Mouse (Mus musculus): ENCODE measurements around the gene Tmem69.

The Tmem69 gene

GRCm38 (mm10) chr4:116555413-116556300 lies at the start of gene Tmem69:
TSS of gene Tmem69 (minus strand) at chr4:116555936.
- peak; percentile 72 for DNase-seq

- DNase-seq = peak; percentile 79
Observed at GRCm38 (mm10) chr4:116596978-116597881, 41.5 kb upstream of the Tmem69 start.

- no peak for DNase-seq
Observed at GRCm38 (mm10) chr4:116596379-116596778, 40.6 kb upstream of the Tmem69 start, which contains the start of gene Ccdc17. TSS of gene Ccdc17 (plus strand) at chr4:116596654.

- DNase-seq = no peak
Observed at GRCm38 (mm10) chr4:116595793-116596192, 40.1 kb upstream of the Tmem69 start.

GRCm38 (mm10) chr4:116558151-116558882 lies 2.6 kb upstream of the Tmem69 start:
- no peak for DNase-seq

GRCm38 (mm10) chr4:116557306-116558121 lies 1.8 kb upstream of the Tmem69 start, which contains the start of gene Gpbp1l1:
TSS of gene Gpbp1l1 (plus strand) at chr4:116557658.
- peak; percentile 96 for DNase-seq

- peak; percentile 91 for DNase-seq
Observed at GRCm38 (mm10) chr4:116556561-116557305, 997 bp upstream of the Tmem69 start.

GRCm38 (mm10) chr4:116553035-116553434 lies 2.7 kb downstream of the Tmem69 start:
- no peak for DNase-seq

- no peak for DNase-seq
Observed at GRCm38 (mm10) chr4:116550432-116550831, 5.3 kb downstream of the Tmem69 start.

GRCm38 (mm10) chr4:116537737-116538136 lies 18.0 kb downstream of the Tmem69 start:
- DNase-seq = no peak

- no peak for DNase-seq
Observed at GRCm38 (mm10) chr4:116536351-116536750, 19.4 kb downstream of the Tmem69 start.

GRCm38 (mm10) chr4:116531109-116531508 lies 24.6 kb downstream of the Tmem69 start:
- no peak for DNase-seq

- peak; percentile 96 for DNase-seq
Observed at GRCm38 (mm10) chr4:116507425-116508218, 48.1 kb downstream of the Tmem69 start, which contains the start of gene Ipp. TSS of gene Ipp (plus strand) at chr4:116507549.

GRCm38 (mm10) chr4:116506886-116507424 lies 48.8 kb downstream of the Tmem69 start:
- DNase-seq = peak; percentile 4
